Mouse (Mus musculus): ENCODE results near the gene Rasl10b.

Gene Rasl10b

DNA sequence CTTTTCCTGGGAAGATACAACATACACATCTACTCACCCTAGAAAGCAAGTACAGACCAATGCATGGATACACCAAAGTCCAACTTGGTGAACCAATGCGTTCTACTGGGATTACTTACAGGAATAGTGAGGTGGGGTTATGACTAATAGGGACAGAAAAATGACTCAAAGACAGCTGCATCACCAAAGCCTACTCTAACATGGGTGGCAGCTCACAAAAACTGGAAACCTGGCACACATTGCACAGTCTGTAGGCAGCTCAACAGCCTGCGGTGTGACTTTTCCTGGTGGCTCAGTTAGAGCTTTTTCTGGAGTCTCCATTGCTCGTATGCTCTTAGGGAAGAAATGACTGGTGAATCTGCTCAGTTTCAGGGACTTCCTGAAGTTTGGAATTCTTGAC lies 59.8 kb downstream of the Rasl10b start:
- DNase-seq, result no peak
